Mouse (Mus musculus): ENCODE results near the gene Fgf3.

DNA sequence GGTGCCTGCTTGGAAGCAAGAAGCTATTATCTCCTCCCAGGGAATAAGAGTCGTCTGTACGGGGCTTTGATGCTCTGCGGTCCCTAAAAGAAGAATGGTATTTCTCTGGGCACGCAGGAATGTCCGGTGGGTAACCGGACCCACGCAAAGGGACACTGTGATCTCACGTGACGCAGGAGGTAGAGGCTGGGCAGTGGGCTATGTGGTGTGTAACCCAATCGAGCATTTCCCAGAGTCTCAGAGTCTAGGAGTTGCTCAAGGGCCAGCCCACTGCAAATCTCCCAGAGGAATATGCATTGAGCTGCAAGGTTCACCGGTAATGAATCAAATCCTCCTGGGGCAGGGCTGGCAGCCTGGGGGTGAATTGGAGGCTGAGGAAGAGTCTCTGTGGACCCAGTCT lies 9.5 kb upstream of the Fgf3 start:
- TF ChIP-seq CTCF (IDR thresholded peaks at IDR 0.05; ENCODE audit: insufficient read depth, low read depth, low read length): no peak
- TF ChIP-seq POLR2A (IDR thresholded peaks at IDR 0.05; ENCODE audit: insufficient read depth, low read depth, low read length): no peak
